Mouse (Mus musculus) forebrain, embryonic 15.5 days (tissue): ENCODE results near the gene Bpgm. TPM values are rescaled to one million over a fixed set of nuclear protein-coding genes. Genes with fewer than 3 reads are reported as not detected.
A peak's percentile ranks its signal among the peaks of the same experiment; 100 is the strongest.

ENCODE experiments used
- ATAC-seq: fragments of 200-750 bp; cut with Nextera tagmentation; replicated peaks from 2 replicates; pipeline ENCODE4 v1.8.0; 2017; ENCODE audit warnings: mild to moderate bottlenecking, moderate TSS enrichment, moderate library complexity
- H3K27ac ChIP-seq: fragments of 300-500 bp; sonication (generic); replicated peaks from 2 replicates; pipeline ENCODE4 v1.5.1; 2015; ENCODE audit warnings: mild to moderate bottlenecking, inconsistent platforms
- H3K27me3 ChIP-seq: fragments of 300-500 bp; sonication (generic); 2 replicates; pipeline ENCODE4 v1.6.1; 2015; ENCODE audit warnings: inconsistent platforms
- H3K36me3 ChIP-seq: fragments of 300-500 bp; sonication (generic); 2 replicates; pipeline ENCODE4 v1.6.1; 2015; ENCODE audit warnings: mild to moderate bottlenecking, inconsistent platforms
- H3K4me1 ChIP-seq: fragments of 300-500 bp; sonication (generic); 2 replicates; pipeline ENCODE4 v1.6.1; 2015; ENCODE audit warnings: inconsistent platforms
- H3K4me2 ChIP-seq: fragments of 300-500 bp; sonication (generic); replicated peaks from 2 replicates; pipeline ENCODE4 v1.6.1; 2015; ENCODE audit warnings: mild to moderate bottlenecking, inconsistent platforms
- H3K4me3 ChIP-seq: fragments of 300-500 bp; sonication (generic); 2 replicates; pipeline ENCODE4 v1.5.1; 2015; ENCODE audit warnings: mild to moderate bottlenecking, inconsistent platforms
- H3K9ac ChIP-seq: fragments of 300-500 bp; sonication (generic); replicated peaks from 2 replicates; pipeline ENCODE4 v1.6.1; 2015; ENCODE audit warnings: mild to moderate bottlenecking, inconsistent platforms
- H3K9me3 ChIP-seq: fragments of 300-500 bp; sonication (generic); 2 replicates; pipeline ENCODE4 v1.6.1; 2016; ENCODE audit warnings: inconsistent platforms
- WGBS: fragments of 180-500 bp; shearing (Covaris S2); methylation state at CpG from one replicate; pipeline ENCODE4 v1.1.7; 2015; ENCODE audit warnings: mixed read lengths; 5-methylcytosine and 5-hydroxymethylcytosine counted together
- polyA plus RNA-seq: library from polyadenylated mRNA; unstranded; fragments of >200 nt; fragmentation: Nextera tagmentation; extraction: Ambion mirVana; gene quantifications from 2 replicates; pipeline ENCODE4 v1.2.1, GENCODE M21; 2015

The Bpgm gene
- 64.8 and 73.0 TPM in 2 replicates for polyA plus RNA-seq

DNA sequence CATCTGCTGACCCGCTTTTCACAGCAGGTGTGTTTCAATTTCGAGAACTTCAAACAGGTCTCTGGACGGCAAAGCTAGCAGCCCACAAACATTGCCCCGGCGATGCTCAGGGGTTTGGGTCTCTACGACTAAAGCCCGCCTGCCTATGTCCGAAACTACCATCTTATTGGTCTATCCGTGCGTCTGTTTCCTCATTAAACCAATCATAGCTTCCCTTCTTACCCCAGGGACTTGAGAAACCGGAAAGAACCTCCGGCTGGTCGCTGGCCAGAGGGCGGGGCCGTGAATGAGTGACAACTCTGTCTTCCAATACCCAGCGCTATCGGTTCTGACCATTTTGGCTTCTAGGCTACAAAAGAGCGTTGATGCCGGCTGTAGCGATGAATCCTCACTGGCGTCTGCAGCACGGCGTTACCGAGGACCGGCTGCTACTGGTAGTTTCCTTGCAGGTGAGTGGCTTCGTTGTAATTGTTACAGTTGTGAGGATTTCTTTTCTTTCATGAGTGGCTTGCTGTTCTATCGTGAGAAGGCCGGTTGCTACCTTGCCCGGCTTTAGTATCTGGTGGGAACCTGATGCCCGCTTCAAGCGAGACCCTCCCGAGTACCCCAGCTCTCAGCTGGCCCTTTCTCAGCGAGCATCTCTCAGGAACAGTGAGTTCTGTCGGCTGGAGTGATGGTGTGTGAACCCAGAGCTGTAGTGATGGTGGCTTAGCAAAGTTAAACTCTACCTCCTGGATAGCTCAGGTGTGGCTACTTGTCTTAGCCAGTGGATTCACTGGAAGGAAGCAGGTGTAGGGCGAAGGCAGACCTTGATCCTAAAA lies at the start of gene Bpgm:
Bpgm (plus strand) TSS at position 234 of the 821 bp plus-strand sequence.
- H3K9ac ChIP-seq, result peak within 1 kb of the TSS; percentile 69
- no peaks in the 10 kb centered on the region for H3K9me3 ChIP-seq
- no peaks in the 10 kb centered on the region for H3K27me3 ChIP-seq
- no peaks in the 10 kb centered on the region for H3K36me3 ChIP-seq
- 1% methylated on average over 35 of the region's 35 CpGs for WGBS
- peak within 1 kb of the TSS; percentile 73 for H3K4me2 ChIP-seq
- H3K27ac ChIP-seq, result peak within 1 kb of the TSS; percentile 73
- peak; percentile 98 for ATAC-seq
- H3K4me3 ChIP-seq, result peak within 1 kb of the TSS; percentile 57
- peaks cover 50% of the 10 kb centered on the region for H3K4me1 ChIP-seq

DNA sequence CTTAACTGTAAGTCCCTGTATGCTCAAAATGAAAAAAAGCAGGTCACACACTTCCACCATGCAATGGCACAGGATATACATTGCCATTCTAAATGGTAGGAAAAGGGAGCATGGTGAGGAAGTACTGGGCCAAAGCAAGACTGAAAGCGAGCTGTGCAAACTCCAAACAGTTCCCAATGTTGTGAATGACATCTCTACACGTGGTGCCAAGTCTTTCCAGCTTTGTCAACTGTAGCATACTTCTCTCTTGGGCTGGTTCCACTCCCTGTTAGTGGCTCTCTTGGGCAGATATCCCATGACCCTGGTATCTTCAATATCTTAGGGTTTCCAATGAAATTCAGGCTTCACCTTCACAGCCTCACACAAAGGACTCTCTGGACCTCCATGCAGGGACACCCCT lies 37.0 kb upstream of the Bpgm start:
- Histone ChIP-seq H3K4me1 (no peaks in the 10 kb centered on the region), H3K9me3 (no peaks in the 10 kb centered on the region), H3K36me3 (no peaks in the 10 kb centered on the region), H3K27me3 (no peaks in the 10 kb centered on the region), H3K4me3 (no peak overlapping the region), H3K4me2 (no peak overlapping the region), H3K9ac (no peak overlapping the region), H3K27ac (no peak overlapping the region)
- ATAC-seq, result no peak
- 71% methylated on average over 2 of the region's 2 CpGs for WGBS

DNA sequence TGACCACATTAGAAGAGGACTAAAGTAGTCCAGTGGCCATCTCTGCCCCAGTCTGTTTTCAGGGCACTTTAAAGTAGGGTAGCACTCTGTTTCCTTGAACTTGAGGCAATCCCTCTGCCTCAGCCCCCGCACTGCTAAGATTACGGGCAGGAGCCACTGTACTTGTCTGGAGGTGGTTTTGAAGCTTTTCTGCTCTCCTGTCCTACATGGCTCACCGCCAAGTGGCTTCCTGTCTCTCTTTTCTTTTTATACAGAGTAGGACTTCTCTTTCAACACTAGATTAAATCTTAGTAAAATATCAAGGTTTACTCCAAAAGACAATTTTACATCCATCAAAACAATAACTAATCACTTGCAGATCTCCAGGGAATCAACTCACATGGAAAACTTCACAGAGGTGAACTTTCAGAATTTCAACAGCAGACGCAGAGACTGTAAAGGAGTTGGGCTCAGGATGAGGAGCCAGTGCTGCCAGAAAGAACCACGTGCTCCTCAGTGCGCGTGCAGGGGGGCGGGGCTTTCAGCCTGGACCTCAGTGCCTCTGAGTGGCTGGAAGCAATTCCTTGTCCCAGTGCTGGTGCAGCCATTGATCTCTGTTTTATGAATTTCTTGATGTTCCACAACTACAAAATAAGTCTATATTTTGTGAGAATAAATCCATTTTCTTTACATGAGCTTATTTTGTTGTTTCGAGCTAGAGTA lies 34.3 kb upstream of the Bpgm start:
- Histone ChIP-seq H3K4me2 (no peak overlapping the region), H3K9ac (no peak overlapping the region), H3K4me1 (no peaks in the 10 kb centered on the region), H3K27ac (no peak overlapping the region), H3K4me3 (no peak overlapping the region), H3K27me3 (no peaks in the 10 kb centered on the region), H3K9me3 (no peaks in the 10 kb centered on the region), H3K36me3 (no peaks in the 10 kb centered on the region)
- 67% methylated on average over 9 of the region's 9 CpGs for WGBS
- ATAC-seq, result no peak

- no peak for ATAC-seq
- 91% methylated on average over 2 of the region's 2 CpGs for WGBS
- H3K36me3 ChIP-seq, result no peaks in the 10 kb centered on the region
Observed at GRCm38 (mm10) chr6:34443791-34444190, 32.2 kb upstream of the Bpgm start.

DNA sequence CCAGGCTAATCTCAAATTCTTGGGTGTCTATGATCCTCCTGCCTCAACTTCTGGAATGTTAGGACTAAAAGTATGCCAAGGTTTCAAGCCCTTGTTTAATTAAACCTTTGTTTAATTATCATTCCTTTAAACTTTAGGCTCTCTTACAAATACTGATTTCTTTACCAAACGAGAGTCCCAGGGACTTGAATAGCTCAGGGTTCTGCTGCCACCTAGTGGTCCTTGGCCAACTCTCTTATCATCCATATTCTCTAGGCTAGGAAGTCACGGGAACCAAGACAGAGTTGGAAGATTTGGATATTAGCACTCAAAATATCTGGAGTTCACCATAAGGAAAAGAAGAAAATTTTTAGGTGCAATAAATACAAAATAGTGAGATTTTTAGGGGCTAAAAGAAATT lies 28.0 kb upstream of the Bpgm start:
- Histone ChIP-seq H3K4me2 (no peak overlapping the region), H3K36me3 (no peaks in the 10 kb centered on the region), H3K9me3 (no peaks in the 10 kb centered on the region), H3K9ac (no peak overlapping the region), H3K27me3 (no peaks in the 10 kb centered on the region), H3K4me3 (no peak overlapping the region), H3K4me1 (no peaks in the 10 kb centered on the region), H3K27ac (no peak overlapping the region)
- 7% methylated on average over 2 of the region's 2 CpGs for WGBS
- ATAC-seq, result no peak

More at GRCm38 (mm10) chr6:34443791-34444190, 32.2 kb upstream of the Bpgm start:
- Histone ChIP-seq H3K27ac (no peak overlapping the region), H3K4me1 (no peaks in the 10 kb centered on the region), H3K4me2 (no peak overlapping the region), H3K9me3 (no peaks in the 10 kb centered on the region), H3K9ac (no peak overlapping the region), H3K4me3 (no peak overlapping the region), H3K27me3 (no peaks in the 10 kb centered on the region)

DNA sequence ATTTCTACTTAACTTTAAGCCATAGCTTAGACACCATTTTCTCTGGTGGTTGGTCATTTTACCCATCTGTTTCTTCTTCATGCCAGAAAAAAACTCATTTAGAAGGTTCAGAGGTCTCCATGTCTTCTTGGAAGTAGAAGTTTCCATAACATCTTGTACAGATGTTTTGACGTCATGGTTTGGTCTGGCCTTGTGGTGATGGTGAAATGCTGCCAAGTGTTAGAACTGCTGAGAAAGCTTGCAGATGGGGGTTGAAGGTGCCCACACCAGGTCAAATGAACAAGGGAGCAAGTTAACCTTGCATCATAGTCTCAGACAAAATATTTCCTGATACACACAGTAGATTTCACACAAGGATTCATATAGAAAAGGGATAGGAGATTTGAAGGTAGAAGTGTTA lies 27.3 kb upstream of the Bpgm start:
- H3K4me1 ChIP-seq, result no peaks in the 10 kb centered on the region
- no peak overlapping the region for H3K9ac ChIP-seq
- no peaks in the 10 kb centered on the region for H3K27me3 ChIP-seq
- 89% methylated on average over 1 of the region's 1 CpGs for WGBS
- no peak for ATAC-seq
- H3K9me3 ChIP-seq, result no peaks in the 10 kb centered on the region
- no peak overlapping the region for H3K27ac ChIP-seq
- H3K4me2 ChIP-seq, result no peak overlapping the region
- H3K4me3 ChIP-seq, result no peak overlapping the region
- H3K36me3 ChIP-seq, result no peaks in the 10 kb centered on the region

DNA sequence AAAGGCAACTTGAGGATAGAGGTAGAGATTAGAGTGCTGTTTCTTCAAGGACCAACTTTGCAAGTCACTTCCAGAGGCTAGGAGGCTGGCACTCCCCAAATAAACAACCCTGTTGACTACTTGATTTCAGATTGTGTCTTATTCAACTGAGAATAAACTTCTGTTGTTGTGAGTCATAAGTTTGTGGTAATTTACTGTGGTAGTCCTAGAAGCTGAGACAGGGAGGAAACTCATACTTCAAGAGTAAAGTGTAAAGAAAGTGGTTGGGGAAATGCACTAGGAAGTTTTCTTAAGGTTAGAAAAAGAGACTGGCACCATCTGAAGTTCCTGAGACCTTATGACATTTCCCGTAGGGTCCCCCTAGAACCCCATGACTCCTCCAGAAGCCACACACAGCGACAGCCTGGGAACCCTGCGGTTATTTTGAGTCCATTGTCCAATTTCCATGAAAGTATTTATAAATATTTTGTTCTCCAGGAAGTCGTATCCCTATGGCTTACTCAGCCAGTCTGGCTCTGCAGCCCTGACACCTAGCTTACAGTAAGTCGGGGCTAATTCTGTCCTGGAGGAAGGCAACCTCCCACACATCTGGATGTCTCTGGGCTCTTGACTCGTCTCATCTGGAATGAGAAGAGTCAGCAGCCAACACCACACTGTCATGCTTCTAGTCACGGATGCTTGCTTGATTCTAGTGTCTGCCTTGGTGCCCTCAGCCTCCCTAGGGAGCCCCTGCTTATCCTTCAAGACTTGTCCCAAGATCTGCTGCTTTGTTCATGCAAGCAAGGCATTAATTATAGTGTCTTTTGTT lies 22.8 kb upstream of the Bpgm start:
- Histone ChIP-seq H3K9me3 (no peaks in the 10 kb centered on the region), H3K27ac (no peak overlapping the region), H3K9ac (no peak overlapping the region), H3K4me2 (no peak overlapping the region), H3K27me3 (no peaks in the 10 kb centered on the region), H3K4me3 (no peak overlapping the region), H3K36me3 (no peaks in the 10 kb centered on the region), H3K4me1 (no peaks in the 10 kb centered on the region)
- no peak for ATAC-seq
- 73% methylated on average over 7 of the region's 7 CpGs for WGBS

DNA sequence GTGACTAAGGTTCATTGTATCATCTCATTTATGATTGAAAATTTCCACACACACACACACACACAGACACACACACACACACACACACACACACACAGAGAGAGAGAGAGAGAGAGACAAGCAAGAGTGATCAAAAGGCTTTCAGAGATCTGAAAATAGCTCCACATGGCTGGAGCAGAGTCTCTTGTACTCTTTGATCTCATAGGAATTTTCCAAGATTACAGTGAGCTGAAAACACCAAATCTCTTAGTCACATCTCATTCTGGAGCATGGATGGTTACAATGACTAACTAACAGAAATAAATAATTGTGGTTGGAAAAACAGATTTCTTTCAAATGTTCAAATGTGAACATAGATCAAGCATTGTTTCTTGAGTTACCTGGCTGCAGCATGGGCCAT lies 16.6 kb upstream of the Bpgm start:
- Histone ChIP-seq H3K4me3 (no peak overlapping the region), H3K4me1 (no peaks in the 10 kb centered on the region), H3K27ac (no peak overlapping the region), H3K9me3 (no peaks in the 10 kb centered on the region), H3K36me3 (no peaks in the 10 kb centered on the region), H3K27me3 (no peaks in the 10 kb centered on the region), H3K9ac (no peak overlapping the region), H3K4me2 (no peak overlapping the region)
- no peak for ATAC-seq

- Histone ChIP-seq H3K4me2 (no peak overlapping the region), H3K9me3 (no peaks in the 10 kb centered on the region), H3K9ac (no peak overlapping the region), H3K36me3 (no peaks in the 10 kb centered on the region), H3K4me3 (no peak overlapping the region), H3K4me1 (no peaks in the 10 kb centered on the region), H3K27me3 (no peaks in the 10 kb centered on the region), H3K27ac (no peak overlapping the region)
- ATAC-seq, result no peak
- WGBS, result 62% methylated on average over 4 of the region's 4 CpGs
Observed at GRCm38 (mm10) chr6:34460651-34461050, 15.4 kb upstream of the Bpgm start.

GRCm38 (mm10) chr6:34463582-34463981 lies 12.4 kb upstream of the Bpgm start:
- no peak overlapping the region for H3K4me3 ChIP-seq
- no peak overlapping the region for H3K27ac ChIP-seq
- H3K9me3 ChIP-seq, result no peaks in the 10 kb centered on the region
- H3K9ac ChIP-seq, result no peak overlapping the region
- H3K27me3 ChIP-seq, result no peaks in the 10 kb centered on the region
- H3K4me2 ChIP-seq, result no peak overlapping the region
- no peaks in the 10 kb centered on the region for H3K36me3 ChIP-seq
- 94% methylated on average over 4 of the region's 4 CpGs for WGBS
- no peak for ATAC-seq
- no peaks in the 10 kb centered on the region for H3K4me1 ChIP-seq

GRCm38 (mm10) chr6:34471434-34472110 lies 4.4 kb upstream of the Bpgm start:
- Histone ChIP-seq H3K9me3 (no peaks in the 10 kb centered on the region), H3K4me3 (no peak overlapping the region), H3K4me2 (no peak overlapping the region), H3K36me3 (no peaks in the 10 kb centered on the region), H3K27ac (no peak overlapping the region), H3K4me1 (peaks cover 7% of the 10 kb centered on the region), H3K27me3 (no peaks in the 10 kb centered on the region), H3K9ac (no peak overlapping the region)
- no peak for ATAC-seq
- 85% methylated on average over 12 of the region's 12 CpGs for WGBS
